Mouse (Mus musculus): ENCODE measurements around the gene Aip.
"Not testable (repeated sequence)": the region's sequence is repeated elsewhere in the genome, so short reads cannot be mapped to it uniquely, and the experiment has no call there.

Aip gene

GRCm38 (mm10) chr19:4151898-4152297, 26.2 kb upstream of the Aip start:
- DNase-seq, result no peak

- no peak for DNase-seq
These were observed 25.8 kb upstream of the Aip start for GRCm38 (mm10) chr19:4151488-4151860.

GRCm38 (mm10) chr19:4150567-4151487, 25.2 kb upstream of the Aip start:
- DNase-seq, result peak in 1 of 2 experiments; percentile 55

- DNase-seq, result no peak
These were observed 24.3 kb upstream of the Aip start for GRCm38 (mm10) chr19:4149764-4150461.

GRCm38 (mm10) chr19:4149283-4149682, 23.6 kb upstream of the Aip start:
- DNase-seq, result no peak

GRCm38 (mm10) chr19:4148819-4149218, 23.2 kb upstream of the Aip start:
- DNase-seq, result peak; percentile 41 to 58

GRCm38 (mm10) chr19:4148491-4148806, 22.8 kb upstream of the Aip start, which contains the start of gene Coro1b:
TSS of gene Coro1b (plus strand) at chr19:4148619.
- peak; percentile 99 for DNase-seq

GRCm38 (mm10) chr19:4147782-4148490, 22.3 kb upstream of the Aip start:
- no peak for DNase-seq

GRCm38 (mm10) chr19:4147022-4147405, 21.4 kb upstream of the Aip start:
- no peak for DNase-seq

- no peak for DNase-seq
These were observed 20.8 kb upstream of the Aip start for GRCm38 (mm10) chr19:4146366-4147021.

- no peak for DNase-seq
These were observed 20.3 kb upstream of the Aip start for GRCm38 (mm10) chr19:4145936-4146335.

- no peak for DNase-seq
These were observed 19.2 kb upstream of the Aip start for GRCm38 (mm10) chr19:4144550-4145498.

GRCm38 (mm10) chr19:4143759-4144268, 18.2 kb upstream of the Aip start, which contains the start of gene Cabp4:
TSS of gene Cabp4 (minus strand) at chr19:4144033.
- no peak for DNase-seq

GRCm38 (mm10) chr19:4142416-4143173, 16.9 kb upstream of the Aip start:
- no peak for DNase-seq

- DNase-seq, result no peak
These were observed 14.5 kb upstream of the Aip start for GRCm38 (mm10) chr19:4140147-4140546.

- DNase-seq, result no peak
These were observed 13.8 kb upstream of the Aip start, which contains the start of gene Gpr152 for GRCm38 (mm10) chr19:4139446-4139845. TSS of gene Gpr152 (plus strand) at chr19:4139787.

GRCm38 (mm10) chr19:4137913-4138312, 12.3 kb upstream of the Aip start:
- DNase-seq, result no peak

- no peak for DNase-seq
These were observed 10.8 kb upstream of the Aip start for GRCm38 (mm10) chr19:4136463-4136862.

- DNase-seq, result not testable (repeated sequence)
These were observed 10.3 kb upstream of the Aip start for GRCm38 (mm10) chr19:4135963-4136345.

- DNase-seq, result not testable (repeated sequence)
These were observed 9.7 kb upstream of the Aip start for GRCm38 (mm10) chr19:4135229-4135962.
